Mouse (Mus musculus) ovary, postnatal 14 days (tissue): ENCODE measurements around the gene Crlf1.
"Not testable (repeated sequence)": the region's sequence is repeated elsewhere in the genome, so short reads cannot be mapped to it uniquely, and the experiment has no call there.

Experiments
- DNase-seq: peaks from one replicate; pipeline ENCODE4 v3.0.0; 2022; ENCODE audit warnings: low spot score

The Crlf1 gene

GRCm38 (mm10) chr8:70500386-70501301 is 7.7 kb downstream of the Crlf1 start:
- no peak for DNase-seq

GRCm38 (mm10) chr8:70501820-70502529 is 9.0 kb downstream of the Crlf1 start:
- no peak for DNase-seq

GRCm38 (mm10) chr8:70502540-70502939 is 9.6 kb downstream of the Crlf1 start:
- no peak for DNase-seq

GRCm38 (mm10) chr8:70503062-70503750 is 10.2 kb downstream of the Crlf1 start:
- DNase-seq = peak; percentile 76

- peak; percentile 56 for DNase-seq
These were observed 11.3 kb downstream of the Crlf1 start for GRCm38 (mm10) chr8:70504291-70504716.

- DNase-seq = peak; percentile 85
These were observed 11.9 kb downstream of the Crlf1 start for GRCm38 (mm10) chr8:70504851-70505250.

- no peak for DNase-seq
These were observed 12.9 kb downstream of the Crlf1 start for GRCm38 (mm10) chr8:70505698-70506327.

- DNase-seq = peak; percentile 91
These were observed 13.5 kb downstream of the Crlf1 start, which contains the start of gene Rex1bd for GRCm38 (mm10) chr8:70506328-70507026. TSS of gene Rex1bd (minus strand) at chr8:70506752.

GRCm38 (mm10) chr8:70507027-70507393 is 14.1 kb downstream of the Crlf1 start:
- DNase-seq = no peak

- no peak for DNase-seq
These were observed 16.5 kb downstream of the Crlf1 start for GRCm38 (mm10) chr8:70509281-70509952.

- DNase-seq = peak; percentile 96
These were observed 17.4 kb downstream of the Crlf1 start, which contains the start of gene Uba52 for GRCm38 (mm10) chr8:70510228-70510915. TSS of gene Uba52 (minus strand) at chr8:70510801.

GRCm38 (mm10) chr8:70511174-70511573 is 18.2 kb downstream of the Crlf1 start:
- not testable (repeated sequence) for DNase-seq

GRCm38 (mm10) chr8:70511770-70512169 is 18.8 kb downstream of the Crlf1 start:
- no peak for DNase-seq

- DNase-seq = no peak
These were observed 19.4 kb downstream of the Crlf1 start for GRCm38 (mm10) chr8:70512253-70512903.

GRCm38 (mm10) chr8:70513441-70513840 is 20.5 kb downstream of the Crlf1 start:
- no peak for DNase-seq

GRCm38 (mm10) chr8:70517940-70518643 is 25.1 kb downstream of the Crlf1 start:
- no peak for DNase-seq

GRCm38 (mm10) chr8:70519043-70519442 is 26.1 kb downstream of the Crlf1 start:
- DNase-seq = no peak

- no peak for DNase-seq
These were observed 26.6 kb downstream of the Crlf1 start for GRCm38 (mm10) chr8:70519606-70520005.
